ENCODE assay signal across 8 mouse cellular contexts in the genomic region with DNA sequence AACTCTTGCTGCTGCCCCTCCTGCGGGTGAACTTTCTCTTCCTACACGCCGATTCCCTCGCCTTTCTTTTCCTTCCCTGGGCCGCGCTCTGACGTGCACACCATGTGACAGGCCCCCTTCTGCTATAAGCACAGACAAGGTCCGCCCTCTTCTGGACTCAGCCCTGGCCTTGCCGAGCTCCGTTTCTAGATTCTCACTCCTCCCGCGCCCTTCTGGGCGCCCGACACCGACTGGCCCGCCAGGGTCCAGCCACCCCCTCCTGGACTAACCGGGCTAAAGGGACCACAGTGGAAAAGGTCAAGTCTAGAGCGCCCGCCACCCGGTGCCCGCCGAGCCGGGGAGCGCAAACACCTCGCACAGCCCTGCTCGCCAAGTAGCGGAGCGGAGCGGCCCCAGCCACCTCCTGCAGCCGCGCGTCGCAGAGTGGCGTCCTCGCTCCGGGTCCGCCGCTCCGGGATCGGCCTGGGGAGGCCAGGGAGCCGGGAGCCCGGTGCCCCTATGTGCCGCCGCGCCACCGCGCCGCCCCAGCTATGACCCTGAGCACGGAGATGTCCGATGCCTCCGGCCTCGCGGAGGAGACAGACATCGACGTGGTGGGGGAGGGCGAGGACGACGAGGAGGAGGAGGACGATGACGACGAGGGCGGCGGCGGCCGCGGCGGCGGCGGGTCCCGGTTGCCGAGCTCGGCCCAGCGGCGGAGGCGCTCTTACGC. TPM values are rescaled to one million over a fixed set of nuclear protein-coding genes. Genes with fewer than 3 reads are reported as not detected.
DNase-seq lines count a peak whose midpoint lies in the region; ATAC-seq and TF ChIP-seq lines count a peak whose summit lies in the region.

A gene (plus strand): TSS at position 153 of the 712 bp plus-strand sequence.

- TF ChIP-seq POLR2A in liver, adult 2 months (IDR thresholded peaks at IDR 0.05; ENCODE audit: extremely low read depth, insufficient read depth, low read length) = no peak
- TF ChIP-seq POLR2A in cerebellum, adult 2 months (IDR thresholded peaks at IDR 0.05; ENCODE audit: borderline replicate concordance, insufficient read depth, low read length) = no peak

- ATAC-seq in forebrain, embryonic 13.5 days = peak; percentile 85
- ATAC-seq in hindbrain, embryonic 14.5 days (ENCODE audit: low FRiP score) = peak; percentile 83
- peak; percentile 79 for ATAC-seq in midbrain, embryonic 15.5 days (replicated peaks)

- TF ChIP-seq CTCF in liver, adult 2 months (IDR thresholded peaks at IDR 0.05; ENCODE audit: low read depth, low read length) = no peak
- no peak for TF ChIP-seq CTCF in cerebellum, adult 2 months (IDR thresholded peaks at IDR 0.05; ENCODE audit: borderline replicate concordance, insufficient read depth, low read depth, low read length)

- peak within 1 kb of the TSS; percentile 44 for H3K27ac ChIP-seq in forebrain, embryonic 13.5 days
- H3K27ac ChIP-seq in hindbrain, embryonic 14.5 days = no peak within 1 kb of the TSS
- no peak within 1 kb of the TSS for H3K27ac ChIP-seq in liver, adult 2 months (replicated peaks; ENCODE audit: insufficient read depth, low read depth, low read length)
- H3K27ac ChIP-seq in midbrain, embryonic 15.5 days = peak within 1 kb of the TSS; percentile 23; the same call in 1 of the 2 replicates
- H3K27ac ChIP-seq in cerebellum, adult 2 months (ENCODE audit: insufficient read depth, low read length) = no peak within 1 kb of the TSS

- peak within 1 kb of the TSS; percentile 64 for H3K9ac ChIP-seq in forebrain, embryonic 13.5 days
- peak within 1 kb of the TSS; percentile 45; the same call in 1 of the 2 replicates for H3K9ac ChIP-seq in hindbrain, embryonic 14.5 days
- no peak within 1 kb of the TSS for H3K9ac ChIP-seq in liver, adult 2 months (ENCODE audit: low read depth, low read length)
- H3K9ac ChIP-seq in midbrain, embryonic 15.5 days = peak within 1 kb of the TSS; percentile 10; the same call in 1 of the 2 replicates

- peaks cover 94% of the 10 kb centered on the region for H3K27me3 ChIP-seq in forebrain, embryonic 13.5 days
- H3K27me3 ChIP-seq in hindbrain, embryonic 14.5 days (ENCODE audit: control insufficient read depth, insufficient read depth, low read length) = peaks cover 86% of the 10 kb centered on the region
- H3K27me3 ChIP-seq in liver, adult 2 months (ENCODE audit: control insufficient read depth, insufficient read depth, low read length) = peaks cover 50% of the 10 kb centered on the region
- H3K27me3 ChIP-seq in midbrain, embryonic 15.5 days (replicated peaks) = peaks cover 72% of the 10 kb centered on the region
- peaks cover 25% of the 10 kb centered on the region; the same call in 1 of the 2 replicates for H3K27me3 ChIP-seq in cerebellum, adult 2 months (ENCODE audit: control insufficient read depth, insufficient read depth, low read length)

- no peaks in the 10 kb centered on the region for H3K79me2 ChIP-seq in liver, adult 2 months (ENCODE audit: control insufficient read depth, insufficient read depth, low read length)

- no peaks in the 10 kb centered on the region for H3K9me3 ChIP-seq in forebrain, embryonic 13.5 days (replicated peaks)
- H3K9me3 ChIP-seq in hindbrain, embryonic 14.5 days (ENCODE audit: control insufficient read depth, low read length) = no peaks in the 10 kb centered on the region
- no peaks in the 10 kb centered on the region for H3K9me3 ChIP-seq in midbrain, embryonic 15.5 days

- peaks cover 28% of the 10 kb centered on the region for H3K4me1 ChIP-seq in forebrain, embryonic 13.5 days
- H3K4me1 ChIP-seq in hindbrain, embryonic 14.5 days (replicated peaks; ENCODE audit: control insufficient read depth, insufficient read depth, low read length) = peaks cover 5% of the 10 kb centered on the region; the same call in 1 of the 2 replicates
- peaks cover 4% of the 10 kb centered on the region; the same call in 1 of the 2 replicates for H3K4me1 ChIP-seq in liver, adult 2 months (ENCODE audit: control insufficient read depth, insufficient read depth, low read length)
- H3K4me1 ChIP-seq in midbrain, embryonic 15.5 days = peaks cover 27% of the 10 kb centered on the region
- H3K4me1 ChIP-seq in cerebellum, adult 2 months (ENCODE audit: control insufficient read depth, insufficient read depth, low read length) = no peaks in the 10 kb centered on the region

- no peaks in the 10 kb centered on the region for H3K36me3 ChIP-seq in forebrain, embryonic 13.5 days (ENCODE audit: poor library complexity, severe bottlenecking)
- H3K36me3 ChIP-seq in hindbrain, embryonic 14.5 days (replicated peaks; ENCODE audit: control insufficient read depth, insufficient read depth) = no peaks in the 10 kb centered on the region
- H3K36me3 ChIP-seq in liver, adult 2 months (ENCODE audit: control insufficient read depth, insufficient read depth, low read length) = no peaks in the 10 kb centered on the region
- H3K36me3 ChIP-seq in midbrain, embryonic 15.5 days (replicated peaks) = no peaks in the 10 kb centered on the region

- H3K4me2 ChIP-seq in forebrain, embryonic 13.5 days = peak within 1 kb of the TSS; percentile 65
- peak within 1 kb of the TSS; percentile 51 for H3K4me2 ChIP-seq in hindbrain, embryonic 14.5 days (replicated peaks)
- H3K4me2 ChIP-seq in midbrain, embryonic 15.5 days = peak within 1 kb of the TSS; percentile 57

- peak; percentile 26 for DNase-seq in CD4-positive, CD25-positive, alpha-beta regulatory T cell, adult 2 months (ENCODE audit: low read depth, low spot score)
- peak; percentile 3 for DNase-seq in T-cell, adult 2 months (ENCODE audit: low spot score)
- DNase-seq in hindbrain, embryonic 14.5 days (ENCODE audit: low spot score) = peak; percentile 39
- DNase-seq in liver, adult 2 months (ENCODE audit: extremely low read depth, low read depth, low spot score) = no peak
- no peak for DNase-seq in cerebellum, adult 2 months
- DNase-seq in right cerebral cortex, postnatal 36 days (ENCODE audit: low spot score in 2 of 2) = no peak

- peak within 1 kb of the TSS; percentile 44 for H3K4me3 ChIP-seq in forebrain, embryonic 13.5 days
- H3K4me3 ChIP-seq in hindbrain, embryonic 14.5 days (replicated peaks; ENCODE audit: low read length) = peak within 1 kb of the TSS; percentile 34
- peak within 1 kb of the TSS; percentile 34; the same call in 1 of the 2 replicates for H3K4me3 ChIP-seq in liver, adult 2 months (ENCODE audit: insufficient read depth, low read depth, low read length)
- peak within 1 kb of the TSS; percentile 37 for H3K4me3 ChIP-seq in midbrain, embryonic 15.5 days
- no peak within 1 kb of the TSS for H3K4me3 ChIP-seq in cerebellum, adult 2 months (replicated peaks; ENCODE audit: insufficient read depth, low read depth, low read length)

- WGBS in forebrain, embryonic 13.5 days = under 1% methylated on average over 66 of the region's 76 CpGs
- under 1% methylated on average over 73 of the region's 76 CpGs for WGBS in hindbrain, embryonic 14.5 days
- 2% methylated on average over 76 of the region's 76 CpGs for WGBS in liver, adult 2 months
- WGBS in midbrain, embryonic 15.5 days = under 1% methylated on average over 57 of the region's 76 CpGs
- WGBS in cerebellum, adult 2 months = 2% methylated on average over 64 of the region's 76 CpGs

RNA-seq across cellular contexts. Expression of the gene that starts here (rescaled TPM):
- polyA plus RNA-seq in forebrain, embryonic 13.5 days (2015; fragmentation: Nextera tagmentation; extraction: Ambion mirVana) = 0.68 and 0.80 TPM in 2 replicates
- 0.89 and 1.1 TPM in 2 replicates for polyA plus RNA-seq in hindbrain, embryonic 14.5 days (2014; fragmentation: Nextera tagmentation; extraction: Ambion mirVana)
- total RNA-seq in liver, adult 2 months (2014; rRNA removed) = not detected in 2 replicates
- not detected in 2 replicates for polyA plus RNA-seq in liver, adult 2 months (2012; rRNA removed)
- 0.89 and 1.0 TPM in 2 replicates for polyA plus RNA-seq in midbrain, embryonic 15.5 days (2015; fragmentation: Nextera tagmentation; extraction: Ambion mirVana)
- 0.49 and 0.73 TPM in 2 replicates for polyA plus RNA-seq in cerebellum, adult 2 months (2012; rRNA removed)

Comparison
In these comparisons a context has a peak if more than half of its experiments do, and no peak if none do; other contexts are left out.
1. Peak in ATAC-seq, H3K4me3 ChIP-seq, H3K27ac ChIP-seq, H3K9ac ChIP-seq and H3K4me2 ChIP-seq in forebrain, embryonic 13.5 days; RNA of the gene not detected or under 1 TPM.
2. DNase-seq: peak in CD4-positive, CD25-positive, alpha-beta regulatory T cell, adult 2 months (single experiment), T-cell, adult 2 months (single experiment) and hindbrain, embryonic 14.5 days (single experiment); none in liver, adult 2 months (single experiment), cerebellum, adult 2 months (0 of 2) and right cerebral cortex, postnatal 36 days (0 of 2).
3. Peak in every context shown above with its lines, with median percentiles within 50 percentile points of each other: ATAC-seq and H3K4me2 ChIP-seq.